Mouse (Mus musculus) bone marrow macrophage, adult 2 months (primary cell): Measurements from ENCODE around the gene Pdp2. TPM values are rescaled to one million over a fixed set of nuclear protein-coding genes. Genes with fewer than 3 reads are reported as not detected.
A peak's percentile ranks its signal among the peaks of the same experiment; 100 is the strongest.

Experiments used
- H3K27ac ChIP-seq: 2 replicates; pipeline ENCODE4 v1.5.1; 2012; ENCODE audit warnings: low read depth, low read length; ENCODE audit not compliant: insufficient read depth
- H3K4me1 ChIP-seq: 2 replicates; pipeline ENCODE4 v1.6.1; 2012; ENCODE audit warnings: low read length; ENCODE audit not compliant: control insufficient read depth, insufficient read depth
- H3K4me3 ChIP-seq: 2 replicates; pipeline ENCODE4 v1.5.1; 2012; ENCODE audit warnings: mild to moderate bottlenecking, low read length, moderate library complexity; ENCODE audit not compliant: insufficient read depth
- CTCF ChIP-seq: IDR thresholded peaks from 2 replicates; pipeline ENCODE4 v1.5.1; 2012; ENCODE audit warnings: low read depth, mild to moderate bottlenecking, low read length, moderate library complexity
- POLR2A ChIP-seq: IDR thresholded peaks from 2 replicates; pipeline ENCODE4 v1.6.1; 2012; ENCODE audit warnings: mild to moderate bottlenecking, low read depth, low read length, borderline replicate concordance
- polyA plus RNA-seq: library from polyadenylated mRNA; stranded (reverse); fragments of >200 nt; gene quantifications from 2 replicates; pipeline ENCODE4 v1.2.4, GENCODE M21; 2012; ENCODE audit not compliant: missing spikeins, insufficient read depth, insufficient read length

Pdp2 gene
- polyA plus RNA-seq, 1 experiment, result 8.0 TPM

GRCm38 (mm10) chr8:104611613-104612012 is 20.4 kb downstream of the Pdp2 start:
- Histone ChIP-seq H3K4me3 (no peak overlapping the region), H3K4me1 (no peaks in the 10 kb centered on the region), H3K27ac (no peak overlapping the region)
- TF ChIP-seq CTCF, result no peak
- no peak for TF ChIP-seq POLR2A

- Histone ChIP-seq H3K4me1 (no peaks in the 10 kb centered on the region), H3K4me3 (no peak overlapping the region)
- TF ChIP-seq CTCF (no peak), POLR2A (no peak)
These were observed 21.9 kb downstream of the Pdp2 start for GRCm38 (mm10) chr8:104613119-104613518.

GRCm38 (mm10) chr8:104620765-104621164 is 29.5 kb downstream of the Pdp2 start:
- no peaks in the 10 kb centered on the region for H3K4me1 ChIP-seq
- TF ChIP-seq CTCF (no peak), POLR2A (no peak)

More at GRCm38 (mm10) chr8:104613119-104613518, 21.9 kb downstream of the Pdp2 start:
- no peak overlapping the region for H3K27ac ChIP-seq

GRCm38 (mm10) chr8:104624161-104624560 is 32.9 kb downstream of the Pdp2 start, which contains the start of gene Cdh16:
Gene Cdh16, minus strand, starts transcription at chr8:104624396.
- Histone ChIP-seq H3K4me1 (no peaks in the 10 kb centered on the region), H3K27ac (no peak within 1 kb of the TSS), H3K4me3 (no peak within 1 kb of the TSS)
- TF ChIP-seq POLR2A (no peak), CTCF (no peak)

More at GRCm38 (mm10) chr8:104620765-104621164, 29.5 kb downstream of the Pdp2 start:
- Histone ChIP-seq H3K4me3 (no peak overlapping the region), H3K27ac (no peak overlapping the region)

GRCm38 (mm10) chr8:104627065-104627740 is 36.0 kb downstream of the Pdp2 start:
- TF ChIP-seq CTCF, result no peak
- TF ChIP-seq POLR2A, result no peak
- H3K4me1 ChIP-seq, result peaks cover 5% of the 10 kb centered on the region
- no peak overlapping the region for H3K27ac ChIP-seq
- H3K4me3 ChIP-seq, result no peak overlapping the region

- Histone ChIP-seq H3K4me1 (peaks cover 11% of the 10 kb centered on the region), H3K4me3 (no peak overlapping the region), H3K27ac (no peak overlapping the region)
- TF ChIP-seq POLR2A, result no peak
These were observed 37.2 kb downstream of the Pdp2 start for GRCm38 (mm10) chr8:104628402-104628801.

GRCm38 (mm10) chr8:104629306-104630110 is 38.3 kb downstream of the Pdp2 start:
- no peak for TF ChIP-seq CTCF
- TF ChIP-seq POLR2A, result no peak
- no peak overlapping the region for H3K27ac ChIP-seq
- no peak overlapping the region for H3K4me3 ChIP-seq
- peaks cover 11% of the 10 kb centered on the region for H3K4me1 ChIP-seq

- H3K4me1 ChIP-seq, result peaks cover 11% of the 10 kb centered on the region
- no peak overlapping the region for H3K4me3 ChIP-seq
- TF ChIP-seq CTCF, result no peak
- no peak for TF ChIP-seq POLR2A
- no peak overlapping the region for H3K27ac ChIP-seq
These were observed 38.8 kb downstream of the Pdp2 start for GRCm38 (mm10) chr8:104630111-104630479.

- no peak overlapping the region for H3K27ac ChIP-seq
- H3K4me3 ChIP-seq, result peak overlapping the region; percentile 58
- H3K4me1 ChIP-seq, result peaks cover 11% of the 10 kb centered on the region
- TF ChIP-seq POLR2A (no peak), CTCF (no peak)
These were observed 39.3 kb downstream of the Pdp2 start for GRCm38 (mm10) chr8:104630574-104630973.

- Histone ChIP-seq H3K4me3 (peak within 1 kb of the TSS; percentile 62), H3K27ac (peak within 1 kb of the TSS; percentile 94), H3K4me1 (peaks cover 11% of the 10 kb centered on the region)
- no peak for TF ChIP-seq CTCF
These were observed 39.9 kb downstream of the Pdp2 start, which contains the start of gene Rrad for GRCm38 (mm10) chr8:104630981-104631663. Gene Rrad, minus strand, starts transcription at chr8:104631327.
